Comparison of ENCODE assay signal across 17 mouse cellular contexts in the genomic region with DNA sequence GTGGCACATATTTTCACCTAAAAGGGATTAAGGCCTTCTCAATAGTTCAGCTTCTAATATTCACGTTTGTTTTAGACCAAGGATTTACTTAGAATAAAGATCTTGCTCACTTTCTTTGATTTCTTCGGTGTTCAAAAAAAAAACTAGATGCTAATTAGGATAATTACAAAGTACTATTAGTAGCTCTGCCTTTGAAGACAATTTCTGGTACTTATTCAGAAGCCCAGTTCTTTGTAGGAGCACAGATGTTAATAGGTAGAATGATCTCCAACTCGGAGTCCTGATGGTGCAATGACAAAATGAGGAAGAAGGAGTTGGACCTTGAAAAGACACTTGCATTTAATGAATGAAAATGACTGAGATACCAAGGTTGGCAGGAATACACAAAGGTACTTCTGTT.
"Had no signal": no experiment of that assay in that cellular context is flagged by ENCODE, and none has a peak within 500 bp of the region (broad histone marks: within the 10 kb centered on the region; RNA-seq: fewer than 3 reads in every experiment).

No protein-coding gene starts in this region.

- H3K36me3 ChIP-seq: lung, embryonic 15.5 days; midbrain, embryonic 13.5 days; midbrain, embryonic 15.5 days; neural tube, embryonic 12.5 days; stomach, embryonic 15.5 days had no signal

- DNase-seq: lung, adult 2 months; lung, postnatal 14 days; lung, postnatal 36 days; right cerebral cortex, postnatal 14 days; thymus, adult 2 months; thymus, postnatal 25 days; thymus, postnatal 4 days had no signal

- H3K9ac ChIP-seq: lung, embryonic 15.5 days; midbrain, embryonic 13.5 days; midbrain, embryonic 15.5 days; neural tube, embryonic 12.5 days; stomach, embryonic 15.5 days had no signal

- H3K4me2 ChIP-seq: lung, embryonic 15.5 days; midbrain, embryonic 11.5 days; midbrain, embryonic 13.5 days; midbrain, embryonic 15.5 days; neural tube, embryonic 12.5 days; stomach, embryonic 15.5 days had no signal

- H3K4me3 ChIP-seq: lung, embryonic 15.5 days; megakaryocyte, embryonic 14.5 days; midbrain, embryonic 13.5 days; midbrain, embryonic 15.5 days; neural tube, embryonic 12.5 days; stomach, embryonic 15.5 days had no signal

- H3K4me1 ChIP-seq: lung, embryonic 15.5 days; megakaryocyte, embryonic 14.5 days; midbrain, embryonic 13.5 days; midbrain, embryonic 15.5 days; neural tube, embryonic 12.5 days; stomach, embryonic 15.5 days had no signal

- H3K27me3 ChIP-seq: lung, embryonic 15.5 days; megakaryocyte, embryonic 14.5 days; midbrain, embryonic 13.5 days; midbrain, embryonic 15.5 days; neural tube, embryonic 12.5 days; stomach, embryonic 15.5 days had no signal

- H3K27ac ChIP-seq: lung, embryonic 15.5 days; macrophage; midbrain, embryonic 13.5 days; midbrain, embryonic 15.5 days; neural tube, embryonic 12.5 days; stomach, embryonic 15.5 days; stomach, postnatal 0 days had no signal

- H3K9me3 ChIP-seq: lung, embryonic 15.5 days; megakaryocyte, embryonic 14.5 days; midbrain, embryonic 13.5 days; midbrain, embryonic 15.5 days; neural tube, embryonic 12.5 days; stomach, embryonic 15.5 days had no signal

- ATAC-seq: lung, postnatal 0 days; midbrain, embryonic 13.5 days; midbrain, embryonic 15.5 days had no signal
